Mouse (Mus musculus): ENCODE results near the gene Nxnl1. TPM values are rescaled to one million over a fixed set of nuclear protein-coding genes. Genes with fewer than 3 reads are reported as not detected.

Nxnl1 gene
- polyA plus RNA-seq, 1 experiment from 2014 or later, result not detected

GRCm38 (mm10) chr8:71560765-71561164 lies 5.6 kb downstream of the Nxnl1 start:
- Histone ChIP-seq H3K27me3 (ENCODE audit: insufficient read depth, poor library complexity, severe bottlenecking) (peaks cover 97% of the 10 kb centered on the region), H3K27ac (no peak overlapping the region), H3K9me3 (0 out of 2 replicates have a peak, but pooled peaks cover 4% of the 10 kb centered on the region), H3K4me1 (peaks cover 19% of the 10 kb centered on the region), H3K36me3 (no peaks in the 10 kb centered on the region), H3K4me3 (no peak overlapping the region)
- 82% methylated on average over 5 of the region's 5 CpGs for WGBS
- no peak for DNase-seq (ENCODE audit: low spot score)

GRCm38 (mm10) chr8:71560071-71560470 lies 6.3 kb downstream of the Nxnl1 start:
- Histone ChIP-seq H3K9me3 (0 out of 2 replicates have a peak, but pooled peaks cover 4% of the 10 kb centered on the region), H3K4me3 (no peak overlapping the region), H3K27ac (no peak overlapping the region), H3K4me1 (peaks cover 19% of the 10 kb centered on the region), H3K36me3 (no peaks in the 10 kb centered on the region), H3K27me3 (ENCODE audit: insufficient read depth, poor library complexity, severe bottlenecking) (peaks cover 98% of the 10 kb centered on the region)
- no peak for DNase-seq (ENCODE audit: low spot score)
- 66% methylated on average over 3 of the region's 3 CpGs for WGBS

GRCm38 (mm10) chr8:71558958-71559690 lies 7.3 kb downstream of the Nxnl1 start:
- peak; percentile 93 for DNase-seq (ENCODE audit: low spot score)
- peaks cover 23% of the 10 kb centered on the region for H3K4me1 ChIP-seq
- H3K27me3 ChIP-seq (ENCODE audit: insufficient read depth, poor library complexity, severe bottlenecking), result peaks cover 89% of the 10 kb centered on the region
- H3K27ac ChIP-seq, result peak overlapping the region; percentile 42; the same call in 1 of the 2 replicates
- H3K36me3 ChIP-seq, result no peaks in the 10 kb centered on the region
- 2% methylated on average over 24 of the region's 24 CpGs for WGBS
- 0 out of 2 replicates have a peak, but pooled peaks cover 2% of the 10 kb centered on the region for H3K9me3 ChIP-seq
- peak overlapping the region; percentile 59 for H3K4me3 ChIP-seq

- Histone ChIP-seq H3K4me1 (peaks cover 29% of the 10 kb centered on the region), H3K36me3 (no peaks in the 10 kb centered on the region), H3K4me3 (peak within 1 kb of the TSS; percentile 59), H3K9me3 (no peaks in the 10 kb centered on the region), H3K27ac (peak within 1 kb of the TSS; percentile 42; the same call in 1 of the 2 replicates), H3K27me3 (ENCODE audit: insufficient read depth, poor library complexity, severe bottlenecking) (peaks cover 81% of the 10 kb centered on the region)
- 4% methylated on average over 70 of the region's 70 CpGs for WGBS
- DNase-seq (ENCODE audit: low spot score), result no peak
These were observed 8.1 kb downstream of the Nxnl1 start, which contains the start of gene Tmem221 for GRCm38 (mm10) chr8:71558071-71558957. Tmem221 (minus strand) TSS chr8:71558871.

- H3K9me3 ChIP-seq, result no peaks in the 10 kb centered on the region
- no peak for DNase-seq (ENCODE audit: low spot score)
- 81% methylated on average over 2 of the region's 2 CpGs for WGBS
These were observed 11.8 kb downstream of the Nxnl1 start for GRCm38 (mm10) chr8:71554644-71555043.

GRCm38 (mm10) chr8:71554001-71554400 lies 12.4 kb downstream of the Nxnl1 start:
- H3K4me3 ChIP-seq, result no peak overlapping the region
- H3K4me1 ChIP-seq, result peaks cover 29% of the 10 kb centered on the region
- no peaks in the 10 kb centered on the region for H3K9me3 ChIP-seq
- no peak for DNase-seq (ENCODE audit: low spot score)
- WGBS, result 74% methylated on average over 6 of the region's 6 CpGs
- peaks cover 38% of the 10 kb centered on the region for H3K27me3 ChIP-seq (ENCODE audit: insufficient read depth, poor library complexity, severe bottlenecking)
- 0 out of 2 replicates have a peak overlapping the region, but pooled peaks have one; percentile 30 for H3K27ac ChIP-seq
- H3K36me3 ChIP-seq, result no peaks in the 10 kb centered on the region

More at GRCm38 (mm10) chr8:71554644-71555043, 11.8 kb downstream of the Nxnl1 start:
- Histone ChIP-seq H3K27ac (no peak overlapping the region), H3K4me3 (no peak overlapping the region), H3K36me3 (no peaks in the 10 kb centered on the region), H3K27me3 (ENCODE audit: insufficient read depth, poor library complexity, severe bottlenecking) (peaks cover 44% of the 10 kb centered on the region), H3K4me1 (peaks cover 32% of the 10 kb centered on the region)

GRCm38 (mm10) chr8:71552770-71553169 lies 13.6 kb downstream of the Nxnl1 start:
- DNase-seq (ENCODE audit: low spot score), result no peak
- 56% methylated on average over 6 of the region's 6 CpGs for WGBS
- Histone ChIP-seq H3K36me3 (peaks cover 10% of the 10 kb centered on the region), H3K27me3 (ENCODE audit: insufficient read depth, poor library complexity, severe bottlenecking) (peaks cover 25% of the 10 kb centered on the region), H3K4me3 (no peak overlapping the region), H3K4me1 (peaks cover 20% of the 10 kb centered on the region), H3K9me3 (no peaks in the 10 kb centered on the region), H3K27ac (no peak overlapping the region)

- 63% methylated on average over 7 of the region's 7 CpGs for WGBS
- no peak for DNase-seq (ENCODE audit: low spot score)
- Histone ChIP-seq H3K4me3 (no peak overlapping the region), H3K9me3 (no peaks in the 10 kb centered on the region), H3K36me3 (peaks cover 29% of the 10 kb centered on the region), H3K4me1 (peaks cover 20% of the 10 kb centered on the region), H3K27ac (no peak overlapping the region), H3K27me3 (ENCODE audit: insufficient read depth, poor library complexity, severe bottlenecking) (peaks cover 5% of the 10 kb centered on the region)
These were observed 15.6 kb downstream of the Nxnl1 start for GRCm38 (mm10) chr8:71550754-71551153.

GRCm38 (mm10) chr8:71547590-71547989 lies 18.8 kb downstream of the Nxnl1 start:
- 86% methylated on average over 7 of the region's 7 CpGs for WGBS
- Histone ChIP-seq H3K36me3 (peaks cover 37% of the 10 kb centered on the region), H3K27ac (no peak overlapping the region), H3K27me3 (ENCODE audit: insufficient read depth, poor library complexity, severe bottlenecking) (no peaks in the 10 kb centered on the region), H3K9me3 (no peaks in the 10 kb centered on the region), H3K4me3 (no peak overlapping the region), H3K4me1 (peaks cover 15% of the 10 kb centered on the region)
- no peak for DNase-seq (ENCODE audit: low spot score)

- Histone ChIP-seq H3K4me3 (no peak overlapping the region), H3K9me3 (no peaks in the 10 kb centered on the region), H3K27me3 (ENCODE audit: insufficient read depth, poor library complexity, severe bottlenecking) (no peaks in the 10 kb centered on the region), H3K27ac (no peak overlapping the region), H3K4me1 (peaks cover 10% of the 10 kb centered on the region), H3K36me3 (peaks cover 37% of the 10 kb centered on the region)
- no peak for DNase-seq (ENCODE audit: low spot score)
- WGBS, result 87% methylated on average over 11 of the region's 11 CpGs
These were observed 21.3 kb downstream of the Nxnl1 start for GRCm38 (mm10) chr8:71545053-71545452.

GRCm38 (mm10) chr8:71543755-71544154 lies 22.6 kb downstream of the Nxnl1 start:
- Histone ChIP-seq H3K36me3 (peaks cover 35% of the 10 kb centered on the region), H3K4me3 (peak overlapping the region; percentile 92), H3K27ac (no peak overlapping the region), H3K27me3 (ENCODE audit: insufficient read depth, poor library complexity, severe bottlenecking) (no peaks in the 10 kb centered on the region), H3K4me1 (peaks cover 10% of the 10 kb centered on the region), H3K9me3 (no peaks in the 10 kb centered on the region)
- 85% methylated on average over 9 of the region's 9 CpGs for WGBS
- no peak for DNase-seq (ENCODE audit: low spot score)

- under 1% methylated on average over 54 of the region's 55 CpGs for WGBS
- H3K9me3 ChIP-seq, result no peaks in the 10 kb centered on the region
- peak within 1 kb of the TSS; percentile 89 for H3K27ac ChIP-seq
- peak within 1 kb of the TSS; percentile 92 for H3K4me3 ChIP-seq
- no peaks in the 10 kb centered on the region for H3K27me3 ChIP-seq (ENCODE audit: insufficient read depth, poor library complexity, severe bottlenecking)
- DNase-seq (ENCODE audit: low spot score), result peak; percentile 100
- peaks cover 27% of the 10 kb centered on the region for H3K36me3 ChIP-seq
- peaks cover 15% of the 10 kb centered on the region for H3K4me1 ChIP-seq
These were observed 23.6 kb downstream of the Nxnl1 start, which contains the start of gene Mvb12a for GRCm38 (mm10) chr8:71542632-71543343. Mvb12a (plus strand) TSS chr8:71542922.
